Mouse (Mus musculus) liver, embryonic 14.5 days (tissue): Measurements from ENCODE around the gene Man1a2. TPM values are rescaled to one million over a fixed set of nuclear protein-coding genes. Genes with fewer than 3 reads are reported as not detected.

Experiments used
- ATAC-seq: fragments of 200-750 bp; cut with Nextera tagmentation; 2 replicates; pipeline ENCODE4 v1.8.0; 2017; ENCODE audit warnings: moderate number of reproducible peaks, mild to moderate bottlenecking, moderate library complexity; ENCODE audit not compliant: insufficient read depth
- DNase-seq, 3 experiments: peaks; one replicate each; pipeline ENCODE4 v3.0.0-alpha.2; 2012 to 2013; ENCODE audit warnings: low read depth in 3 of 3, low spot score in 3 of 3
- H3K27ac ChIP-seq: fragments of 300-500 bp; sonication (generic); 2 replicates; pipeline ENCODE4 v1.5.1; 2014; ENCODE audit warnings: moderate library complexity, mild to moderate bottlenecking, control low read depth, inconsistent platforms
- H3K27me3 ChIP-seq: fragments of 300-500 bp; sonication (generic); 2 replicates; pipeline ENCODE4 v1.6.1; 2014; ENCODE audit warnings: mild to moderate bottlenecking, low read length, moderate library complexity; ENCODE audit not compliant: control insufficient read depth, insufficient read depth
- H3K36me3 ChIP-seq: fragments of 300-500 bp; sonication (generic); replicated peaks from 2 replicates; pipeline ENCODE4 v1.6.1; 2014; ENCODE audit warnings: low read depth; ENCODE audit not compliant: control insufficient read depth, insufficient read depth
- H3K4me1 ChIP-seq, 2 experiments: fragments of 200-500 bp in 1 of 2; fragments of 300-500 bp in 1 of 2; sonication (generic) in 1 of 2; replicated peaks; 2 replicates each; pipeline ENCODE4 v1.6.1; 2012 to 2014; ENCODE audit warnings: antibody characterized with exemption in 1 of 2, inconsistent platforms in 1 of 2, low read length in 1 of 2; ENCODE audit not compliant: control insufficient read depth in 2 of 2, insufficient read depth in 2 of 2
- H3K4me2 ChIP-seq: fragments of 300-500 bp; sonication (generic); 2 replicates; pipeline ENCODE4 v1.6.1; 2014; ENCODE audit warnings: low read depth, mild to moderate bottlenecking, control low read depth, moderate library complexity
- H3K4me3 ChIP-seq, 2 experiments: fragments of 200-500 bp in 1 of 2; fragments of 300-500 bp in 1 of 2; sonication (generic) in 1 of 2; 2 replicates each; pipeline ENCODE4 v1.5.1; 2012 to 2014; ENCODE audit warnings: low read depth in 2 of 2, low read length in 2 of 2, mild to moderate bottlenecking in 2 of 2, control low read depth in 1 of 2, inconsistent platforms in 1 of 2, moderate library complexity in 1 of 2; ENCODE audit not compliant: insufficient read depth in 1 of 2
- H3K9ac ChIP-seq: fragments of 300-500 bp; sonication (generic); replicated peaks from 2 replicates; pipeline ENCODE4 v1.6.1; 2014; ENCODE audit warnings: mild to moderate bottlenecking, control low read depth, moderate library complexity
- H3K9me3 ChIP-seq: fragments of 300-500 bp; sonication (generic); 2 replicates; pipeline ENCODE4 v1.6.1; 2016; ENCODE audit warnings: low read length, mixed read lengths; ENCODE audit not compliant: control insufficient read depth
- CTCF ChIP-seq: IDR thresholded peaks from 2 replicates; pipeline ENCODE4 v1.5.1; 2016; ENCODE audit warnings: antibody characterized with exemption, low read depth, control low read depth
- EP300 ChIP-seq: IDR thresholded peaks from 2 replicates; pipeline ENCODE4 v1.6.1; 2016; ENCODE audit warnings: antibody characterized with exemption, low read depth
- WGBS: fragments of 180-500 bp; shearing (Covaris S2); extraction: QIAGEN DNeasy Blood & Tissue Kit; methylation state at CpG from one replicate; pipeline ENCODE4 v1.1.7; 2014; ENCODE audit not compliant: insufficient replicate concordance; 5-methylcytosine and 5-hydroxymethylcytosine counted together
- polyA plus RNA-seq, 2 experiments: library from polyadenylated mRNA; depleted of rRNA in 1 of 2; stranded (reverse) in 1 of 2; unstranded in 1 of 2; fragments of >200 nt; fragmentation: Nextera tagmentation in 1 of 2; extraction: Ambion mirVana in 1 of 2; gene quantifications; 2 replicates each; pipeline versions ENCODE4 v1.2.1 to v1.2.3; 2012 to 2014

The Man1a2 gene
- polyA plus RNA-seq, 2 experiments: 3.7 to 27.9 TPM

DNA sequence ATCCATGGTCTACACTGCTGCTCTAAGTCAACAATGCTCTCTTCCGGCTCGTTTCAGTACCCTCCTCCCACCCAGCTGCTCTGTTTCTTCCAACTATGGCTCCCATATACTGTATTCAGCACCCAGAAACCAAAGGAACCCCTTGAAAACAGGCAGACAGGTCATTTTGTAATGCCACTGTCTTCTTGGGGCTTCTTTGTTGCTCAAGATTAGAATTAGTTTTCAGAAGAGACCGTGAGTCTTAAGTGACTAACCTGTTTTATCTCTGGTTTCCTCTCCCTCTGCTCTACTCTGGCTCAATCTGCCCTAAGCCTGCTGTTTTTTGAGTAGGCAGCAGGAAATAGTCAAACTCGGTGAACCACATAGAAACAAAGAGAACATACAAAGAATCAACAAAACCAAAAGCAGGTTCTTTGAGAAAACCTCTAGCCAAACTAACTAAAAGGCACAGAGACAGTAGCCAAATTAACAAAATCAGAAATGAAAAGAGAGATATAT is 127.0 kb downstream of the Man1a2 start:
- no peak overlapping the region for H3K9ac ChIP-seq
- H3K4me3 ChIP-seq: no peak overlapping the region
- no peaks in the 10 kb centered on the region for H3K36me3 ChIP-seq
- no peak overlapping the region for H3K27ac ChIP-seq
- 0 out of 4 replicates have a peak, but pooled peaks cover 0 to 3% of the 10 kb centered on the region in 2 experiments for H3K4me1 ChIP-seq
- no peaks in the 10 kb centered on the region for H3K9me3 ChIP-seq
- H3K4me2 ChIP-seq: no peak overlapping the region
- DNase-seq (no peak), ATAC-seq (no peak)
- H3K27me3 ChIP-seq: no peaks in the 10 kb centered on the region
- TF ChIP-seq CTCF: no peak
- no peak for TF ChIP-seq EP300
- WGBS: 55% methylated on average over 4 of the region's 4 CpGs

DNA sequence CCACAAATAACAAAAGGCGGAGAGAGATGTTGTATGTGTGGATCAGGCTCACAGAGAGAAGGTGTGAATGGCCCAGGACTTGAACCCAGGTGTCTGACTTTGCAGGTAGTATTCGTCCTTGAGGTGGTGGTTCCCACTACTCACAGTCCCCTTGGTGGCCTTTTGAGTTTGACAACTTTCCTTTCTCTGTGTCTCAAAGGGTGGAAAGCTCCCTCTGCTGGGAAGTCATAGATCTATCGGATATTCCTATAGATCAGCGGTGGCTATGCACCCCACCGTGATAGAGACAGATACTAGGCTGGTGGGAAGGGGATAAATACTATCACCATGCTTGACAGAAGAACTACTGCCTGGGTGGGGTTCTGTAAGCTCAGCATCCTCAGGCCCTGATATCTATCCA is 130.5 kb downstream of the Man1a2 start:
- Histone ChIP-seq H3K9me3 (peaks cover 3% of the 10 kb centered on the region), H3K27ac (no peak overlapping the region), H3K27me3 (no peaks in the 10 kb centered on the region), H3K9ac (no peak overlapping the region), H3K4me2 (no peak overlapping the region), H3K4me3 (no peak overlapping the region), H3K36me3 (no peaks in the 10 kb centered on the region), H3K4me1 (peaks cover 2 to 3% of the 10 kb centered on the region in 2 experiments; a peak in 2 of 4 replicates)
- no peak; the same call in 1 of the 2 replicates for ATAC-seq
- 45% methylated on average over 5 of the region's 5 CpGs for WGBS
- DNase-seq: no peak
- TF ChIP-seq CTCF (peak; percentile 57), EP300 (no peak)

DNA sequence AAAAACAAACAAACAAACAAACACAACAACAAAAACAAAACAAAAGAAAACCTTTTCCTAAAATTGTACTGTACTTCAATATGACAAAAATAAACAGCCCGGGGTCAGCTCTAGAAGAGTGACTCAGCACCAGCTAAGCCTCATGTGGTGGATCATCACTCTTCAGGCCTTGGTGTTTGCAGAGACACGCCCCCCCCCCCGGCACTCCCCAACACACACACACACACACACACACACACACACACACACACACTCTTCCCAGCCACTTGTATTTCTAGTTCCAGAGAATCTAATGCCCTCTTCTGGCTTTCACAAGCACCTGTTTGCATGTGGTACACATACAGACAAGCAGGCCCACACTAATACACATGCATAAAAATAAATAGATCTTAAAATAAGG is 133.1 kb downstream of the Man1a2 start:
- Histone ChIP-seq H3K27me3 (no peaks in the 10 kb centered on the region), H3K27ac (no peak overlapping the region), H3K4me2 (no peak overlapping the region), H3K9ac (no peak overlapping the region), H3K4me3 (no peak overlapping the region), H3K9me3 (peaks cover 3% of the 10 kb centered on the region), H3K36me3 (no peaks in the 10 kb centered on the region), H3K4me1 (peaks cover 21 to 23% of the 10 kb centered on the region in 2 experiments)
- no peak for DNase-seq
- WGBS: 61% methylated on average over 3 of the region's 3 CpGs
- TF ChIP-seq CTCF: no peak
- no peak for TF ChIP-seq EP300
- ATAC-seq: no peak

DNA sequence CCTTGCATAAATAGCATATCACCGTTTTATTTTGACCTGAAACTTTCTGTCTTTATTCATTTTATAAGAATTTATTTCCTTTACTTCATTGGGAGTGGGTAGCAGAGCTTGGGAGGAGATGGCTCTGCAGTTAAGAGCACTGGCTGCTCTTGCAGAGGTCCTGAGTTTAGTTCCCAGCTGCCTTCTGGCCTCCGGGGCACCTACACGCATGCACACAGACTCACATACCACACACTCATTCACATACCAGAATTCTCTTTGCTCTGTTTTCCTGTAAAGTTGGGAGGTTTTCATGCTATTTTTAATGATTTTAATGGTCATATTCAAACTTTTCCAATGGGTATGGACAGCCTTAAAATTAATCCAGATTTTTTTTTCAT is 137.4 kb downstream of the Man1a2 start:
- Histone ChIP-seq H3K27me3 (no peaks in the 10 kb centered on the region), H3K4me2 (peak overlapping the region; percentile 63), H3K4me1 (peaks cover 26 to 33% of the 10 kb centered on the region in 2 experiments), H3K9ac (peak overlapping the region; percentile 43), H3K4me3 (peak overlapping the region in 1 of 2 experiments; percentile 31; a peak in 2 of 4 replicates), H3K9me3 (peaks cover 3% of the 10 kb centered on the region), H3K27ac (peak overlapping the region; percentile 84), H3K36me3 (no peaks in the 10 kb centered on the region)
- TF ChIP-seq EP300 (no peak), CTCF (no peak)
- DNase-seq (no peak), ATAC-seq (peak; percentile 58)
- WGBS: 55% methylated on average over 3 of the region's 3 CpGs

DNA sequence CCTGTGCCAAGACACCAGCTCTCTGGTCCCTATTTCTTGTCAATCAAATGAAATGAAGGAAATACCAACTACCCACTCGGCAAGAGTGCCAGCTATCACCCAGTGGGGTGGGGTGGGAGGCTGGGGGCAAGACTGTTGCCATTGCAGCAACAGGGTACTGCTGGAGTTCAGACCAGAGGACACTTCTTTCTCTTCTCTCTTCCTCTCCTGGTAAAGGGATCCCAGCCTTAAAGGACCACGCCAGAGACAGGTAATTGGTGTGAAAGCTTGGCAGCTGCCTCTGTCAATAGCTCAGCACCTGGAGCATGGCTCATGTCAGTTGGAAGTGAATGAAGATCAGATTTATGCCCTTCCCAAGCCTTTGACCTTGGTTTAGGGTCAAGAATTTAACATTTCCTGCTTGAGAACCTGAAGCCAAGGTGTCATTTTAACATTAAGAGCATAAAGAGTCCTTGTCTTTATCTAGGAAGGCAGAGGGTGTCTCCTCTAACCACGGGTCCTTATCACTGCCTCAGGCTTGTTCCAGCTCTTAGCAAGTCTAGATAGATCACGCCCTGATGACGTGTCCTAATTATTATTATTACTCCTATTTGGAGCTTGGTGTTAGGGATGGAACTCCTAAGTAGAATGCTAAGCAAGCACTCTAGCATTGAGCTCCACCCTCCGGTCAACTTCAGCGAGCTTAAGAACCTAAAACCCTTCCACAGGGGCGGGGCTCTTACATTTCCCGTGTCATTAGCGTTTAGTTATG is 138.0 kb downstream of the Man1a2 start:
- TF ChIP-seq EP300 (peak; percentile 97), CTCF (peak; percentile 48; the same call in 1 of the 2 replicates)
- H3K27me3 ChIP-seq: no peaks in the 10 kb centered on the region
- DNase-seq (peak; percentile 77 to 92 (median 88)), ATAC-seq (peak; percentile 97)
- WGBS: 20% methylated on average over 10 of the region's 10 CpGs
- H3K9ac ChIP-seq: peak overlapping the region; percentile 58
- peak overlapping the region; percentile 84 for H3K27ac ChIP-seq
- H3K4me3 ChIP-seq: peak overlapping the region in 1 of 2 experiments; percentile 31; a peak in 2 of 4 replicates
- H3K4me1 ChIP-seq: peaks cover 26 to 33% of the 10 kb centered on the region in 2 experiments
- peak overlapping the region; percentile 63 for H3K4me2 ChIP-seq
- no peaks in the 10 kb centered on the region for H3K36me3 ChIP-seq
- H3K9me3 ChIP-seq: peaks cover 3% of the 10 kb centered on the region
